Mouse (Mus musculus) inflammation-experienced regulatory T-cells (primary cell): Measurements from ENCODE around the gene Pth. TPM values are rescaled to one million over a fixed set of nuclear protein-coding genes. Genes with fewer than 3 reads are reported as not detected.

ENCODE experiments used
- polyA plus RNA-seq, 2 experiments: library from polyadenylated mRNA; unstranded; fragments of 100-300 nt; shearing (Covaris generic); gene quantifications; one replicate each; pipeline ENCODE4 v1.2.1; 2017

Pth gene
- polyA plus RNA-seq, result not detected

GRCm38 (mm10) chr7:113388470-113388869 is at the start of gene Pth:
Gene Pth (minus strand): TSS chr7:113388570.

GRCm38 (mm10) chr7:113368746-113369619 is 19.4 kb downstream of the Pth start, which contains the start of gene Btbd10:
Gene Btbd10 (minus strand): TSS chr7:113369392.

Other genes with a start within 250 kb of the Pth start
- gene Arntl, start 181.1 kb downstream of the Pth start, polyA plus RNA-seq, result 10 to 100 TPM; 29.2 to 33.6 TPM
- 10 to 100 TPM; 23.1 to 27.0 TPM for gene Btbd10, start 19.2 kb downstream of the Pth start, polyA plus RNA-seq
- 10 to 100 TPM; 55.5 to 66.0 TPM for gene Far1, start 125.3 kb upstream of the Pth start, polyA plus RNA-seq